Mouse (Mus musculus) heart, embryonic 14.5 days (tissue): ENCODE measurements around the gene Svs4. TPM values are rescaled to one million over a fixed set of nuclear protein-coding genes. Genes with fewer than 3 reads are reported as not detected.
"Not testable (repeated sequence)": the region's sequence is repeated elsewhere in the genome, so short reads cannot be mapped to it uniquely, and the experiment has no call there.

Source experiments
- ATAC-seq: fragments of 200-750 bp; cut with Nextera tagmentation; 2 replicates; pipeline ENCODE4 v1.8.0; 2017; ENCODE audit warnings: low read depth, moderate TSS enrichment; ENCODE audit not compliant: insufficient number of reproducible peaks, insufficient read depth, low FRiP score
- H3K27ac ChIP-seq, 2 experiments: fragments of 200-500 bp in 1 of 2; fragments of 300-500 bp in 1 of 2; sonication (generic) in 1 of 2; replicated peaks in 1 of 2; 2 replicates each; pipeline ENCODE4 v1.5.1; 2012 to 2014; ENCODE audit warnings: low read depth in 2 of 2, low read length in 2 of 2, control low read depth in 1 of 2, mild to moderate bottlenecking in 1 of 2, mixed read lengths in 1 of 2; ENCODE audit not compliant: control insufficient read depth in 1 of 2, insufficient read depth in 1 of 2
- H3K27me3 ChIP-seq: fragments of 300-500 bp; sonication (generic); 2 replicates; pipeline ENCODE4 v1.6.1; 2014; ENCODE audit warnings: mild to moderate bottlenecking, low read length, control low read depth; ENCODE audit not compliant: control insufficient read depth, insufficient read depth
- H3K36me3 ChIP-seq: fragments of 300-500 bp; sonication (generic); 2 replicates; pipeline ENCODE4 v1.6.1; 2014; ENCODE audit warnings: mild to moderate bottlenecking, control low read depth, low read length, mixed read lengths; ENCODE audit not compliant: control insufficient read depth, insufficient read depth
- H3K4me1 ChIP-seq, 2 experiments: fragments of 200-500 bp in 1 of 2; fragments of 300-500 bp in 1 of 2; sonication (generic) in 1 of 2; 2 replicates each; pipeline ENCODE4 v1.6.1; 2012 to 2014; ENCODE audit warnings: low read length in 2 of 2, control low read depth in 1 of 2, mixed read lengths in 1 of 2; ENCODE audit not compliant: control insufficient read depth in 2 of 2, insufficient read depth in 2 of 2
- H3K4me2 ChIP-seq: fragments of 300-500 bp; sonication (generic); 2 replicates; pipeline ENCODE4 v1.6.1; 2014; ENCODE audit warnings: mild to moderate bottlenecking, low read length
- H3K4me3 ChIP-seq, 2 experiments: fragments of 200-500 bp in 1 of 2; fragments of 300-500 bp in 1 of 2; sonication (generic) in 1 of 2; 2 replicates each; pipeline ENCODE4 v1.5.1; 2012 to 2014; ENCODE audit warnings: low read length in 2 of 2, mild to moderate bottlenecking in 2 of 2, control low read depth in 1 of 2, low read depth in 1 of 2, moderate library complexity in 1 of 2; ENCODE audit not compliant: control insufficient read depth in 1 of 2, insufficient read depth in 1 of 2
- H3K9ac ChIP-seq: fragments of 300-500 bp; sonication (generic); 2 replicates; pipeline ENCODE4 v1.6.1; 2014; ENCODE audit warnings: mild to moderate bottlenecking, low read length
- H3K9me3 ChIP-seq: fragments of 300-500 bp; sonication (generic); 2 replicates; pipeline ENCODE4 v1.6.1; 2016; ENCODE audit warnings: low read length, control low read depth; ENCODE audit not compliant: control insufficient read depth
- WGBS: fragments of 180-500 bp; shearing (Covaris S2); extraction: QIAGEN DNeasy Blood & Tissue Kit; methylation state at CpG from one replicate; pipeline ENCODE4 v1.1.7; 2014; 5-methylcytosine and 5-hydroxymethylcytosine counted together
- polyA plus RNA-seq: library from polyadenylated mRNA; unstranded; fragments of >200 nt; fragmentation: Nextera tagmentation; extraction: Ambion mirVana; gene quantifications from 2 replicates; pipeline ENCODE4 v1.2.1, GENCODE M21; 2014

The Svs4 gene
- not detected in 2 replicates for polyA plus RNA-seq

GRCm38 (mm10) chr2:164278359-164278758 is at the start of gene Svs4:
Gene Svs4 (minus strand): TSS chr2:164278459.
- Histone ChIP-seq H3K27me3 (no peaks in the 10 kb centered on the region), H3K4me3 (no peak within 1 kb of the TSS), H3K9me3 (no peaks in the 10 kb centered on the region), H3K27ac (no peak within 1 kb of the TSS), H3K4me2 (no peak within 1 kb of the TSS), H3K9ac (no peak within 1 kb of the TSS), H3K4me1 (no peaks in the 10 kb centered on the region), H3K36me3 (no peaks in the 10 kb centered on the region)
- no peak for ATAC-seq
- WGBS, result 85% methylated on average over 4 of the region's 4 CpGs

DNA sequence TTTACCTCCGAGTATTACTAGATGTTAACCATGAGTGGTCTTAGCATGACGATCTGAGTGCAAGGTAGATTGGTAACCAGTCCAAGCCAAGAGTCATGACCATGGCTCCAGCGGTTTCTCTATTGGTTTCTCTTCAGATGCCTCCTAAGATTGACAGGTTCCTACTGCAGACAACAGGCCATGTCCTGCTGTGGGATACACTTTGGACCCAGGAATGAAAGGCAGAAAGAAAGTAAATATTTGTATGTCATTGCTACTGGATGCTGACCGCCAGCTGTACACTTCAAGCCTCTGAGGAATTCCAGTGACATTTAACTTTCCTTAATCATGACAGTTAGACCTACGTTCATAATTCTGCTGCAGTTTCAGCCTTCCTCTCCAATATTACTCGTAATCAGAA is 42.7 kb upstream of the Svs4 start:
- ATAC-seq, result no peak
- no peak overlapping the region for H3K4me3 ChIP-seq

GRCm38 (mm10) chr2:164316451-164316850 is 38.2 kb upstream of the Svs4 start, which contains the start of gene Svs6:
Gene Svs6 (plus strand): TSS chr2:164316751.
- ATAC-seq, H3K4me1 ChIP-seq: not testable (repeated sequence)
- 73% methylated on average over 1 of the region's 1 CpGs for WGBS

More for the DNA sequence above, 42.7 kb upstream of the Svs4 start:
- Histone ChIP-seq H3K9ac (no peak overlapping the region), H3K4me2 (no peak overlapping the region), H3K4me1 (no peaks in the 10 kb centered on the region), H3K27ac (no peak overlapping the region), H3K36me3 (no peaks in the 10 kb centered on the region), H3K9me3 (no peaks in the 10 kb centered on the region), H3K27me3 (no peaks in the 10 kb centered on the region)
- WGBS, result 77% methylated on average over 6 of the region's 6 CpGs

GRCm38 (mm10) chr2:164315460-164315859 is 37.2 kb upstream of the Svs4 start:
- not testable (repeated sequence) for H3K27ac ChIP-seq, H3K4me2 ChIP-seq, ATAC-seq, H3K36me3 ChIP-seq, H3K4me1 ChIP-seq, H3K9ac ChIP-seq, H3K27me3 ChIP-seq, H3K9me3 ChIP-seq, H3K4me3 ChIP-seq

More at GRCm38 (mm10) chr2:164316451-164316850, 38.2 kb upstream of the Svs4 start, which contains the start of gene Svs6:
- H3K27ac ChIP-seq, H3K4me2 ChIP-seq, H3K9ac ChIP-seq, H3K36me3 ChIP-seq, H3K27me3 ChIP-seq, H3K9me3 ChIP-seq, H3K4me3 ChIP-seq: not testable (repeated sequence)

DNA sequence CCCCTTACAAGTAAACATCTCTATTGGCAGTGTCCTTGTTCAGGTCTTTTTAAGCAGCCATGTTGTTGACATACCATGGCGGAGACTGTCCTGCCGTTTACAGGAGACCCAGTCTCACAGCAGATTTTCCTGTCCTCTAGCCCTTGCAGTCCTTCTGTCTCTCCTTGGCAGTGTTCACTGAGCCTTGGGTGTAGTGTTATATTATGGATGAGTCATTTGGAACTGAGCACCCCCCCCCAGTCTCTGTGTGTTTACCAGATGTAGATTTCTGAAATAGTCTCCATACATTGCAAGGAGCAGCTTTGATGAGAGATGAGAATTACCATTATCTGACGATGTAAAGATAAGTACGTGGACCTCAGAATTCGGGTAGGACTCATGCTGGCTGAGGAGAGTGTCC is 34.3 kb upstream of the Svs4 start:
- Histone ChIP-seq H3K4me1 (no peaks in the 10 kb centered on the region), H3K36me3 (no peaks in the 10 kb centered on the region), H3K27ac (no peak overlapping the region), H3K27me3 (no peaks in the 10 kb centered on the region), H3K9ac (no peak overlapping the region), H3K9me3 (no peaks in the 10 kb centered on the region), H3K4me3 (no peak overlapping the region), H3K4me2 (no peak overlapping the region)
- ATAC-seq, result no peak
- WGBS, result 85% methylated on average over 5 of the region's 5 CpGs

GRCm38 (mm10) chr2:164288968-164289367 is 10.7 kb upstream of the Svs4 start, which contains the start of gene Svs3a:
Gene Svs3a (plus strand): TSS chr2:164289268.
- not testable (repeated sequence) for H3K27me3 ChIP-seq, H3K9ac ChIP-seq, H3K27ac ChIP-seq, H3K36me3 ChIP-seq, H3K4me3 ChIP-seq, H3K4me1 ChIP-seq, H3K9me3 ChIP-seq, H3K4me2 ChIP-seq, ATAC-seq
- 38% methylated on average over 1 of the region's 1 CpGs for WGBS

DNA sequence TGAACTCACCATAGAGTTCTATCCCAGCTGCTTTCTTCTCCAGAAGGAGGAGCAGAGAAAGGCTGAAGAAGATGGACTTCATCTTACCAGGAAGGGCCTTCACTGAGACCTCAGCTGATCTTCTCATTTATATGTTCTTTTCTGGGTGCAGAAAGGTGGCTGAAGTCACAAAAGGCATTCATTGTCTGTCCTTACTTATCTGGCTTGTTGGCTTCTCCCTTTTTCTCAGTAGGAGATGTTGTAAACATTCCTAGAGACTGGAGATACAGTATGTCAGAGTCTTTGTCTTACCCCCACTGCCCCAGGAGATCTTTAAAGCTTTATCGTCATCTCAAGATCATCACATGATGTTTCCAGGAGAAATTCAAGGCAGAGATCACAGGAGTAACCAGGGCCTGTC is 21.7 kb downstream of the Svs4 start, which contains the start of gene Svs3b:
TSS of gene Svs3b (minus strand) at position 101 of the 400 bp plus-strand sequence.
- H3K9me3 ChIP-seq, H3K9ac ChIP-seq, ATAC-seq, H3K27ac ChIP-seq, H3K4me1 ChIP-seq, H3K4me3 ChIP-seq, H3K27me3 ChIP-seq, H3K36me3 ChIP-seq, H3K4me2 ChIP-seq: not testable (repeated sequence)
- 33% methylated on average over 1 of the region's 1 CpGs for WGBS

DNA sequence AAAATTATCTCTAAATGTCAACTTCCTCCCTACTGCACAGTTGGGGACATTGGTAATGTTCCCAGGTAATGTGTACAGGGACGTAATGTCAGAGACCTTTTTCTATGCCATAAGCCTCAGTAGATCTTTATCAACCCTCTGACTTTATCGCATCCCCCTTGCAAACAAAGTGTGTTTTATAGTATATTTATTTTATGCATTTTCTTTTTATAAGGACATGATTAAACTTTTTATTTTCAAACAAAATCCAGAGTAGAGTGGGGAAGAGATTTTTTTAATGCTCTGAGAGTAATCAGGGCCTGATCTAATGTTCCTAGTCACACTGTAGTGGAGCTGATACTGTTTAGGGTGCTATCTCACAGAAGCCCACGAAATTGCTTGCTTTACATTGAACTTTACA is 39.9 kb downstream of the Svs4 start, which contains the start of gene Svs2:
TSS of gene Svs2 (minus strand) at position 101 of the 400 bp plus-strand sequence.
- ATAC-seq, result no peak
- no peak within 1 kb of the TSS for H3K4me3 ChIP-seq
- 81% methylated on average over 3 of the region's 3 CpGs for WGBS
- H3K4me1 ChIP-seq, result peaks cover 4 to 6% of the 10 kb centered on the region in 2 experiments; a peak in 3 of 4 replicates
- H3K27ac ChIP-seq, result no peak within 1 kb of the TSS
- no peak within 1 kb of the TSS for H3K4me2 ChIP-seq
- no peaks in the 10 kb centered on the region for H3K27me3 ChIP-seq
- no peak within 1 kb of the TSS for H3K9ac ChIP-seq
- H3K9me3 ChIP-seq, result no peaks in the 10 kb centered on the region
- H3K36me3 ChIP-seq, result no peaks in the 10 kb centered on the region
